Mouse (Mus musculus): Measurements from ENCODE around the gene 4930404H24Rik.

DNA sequence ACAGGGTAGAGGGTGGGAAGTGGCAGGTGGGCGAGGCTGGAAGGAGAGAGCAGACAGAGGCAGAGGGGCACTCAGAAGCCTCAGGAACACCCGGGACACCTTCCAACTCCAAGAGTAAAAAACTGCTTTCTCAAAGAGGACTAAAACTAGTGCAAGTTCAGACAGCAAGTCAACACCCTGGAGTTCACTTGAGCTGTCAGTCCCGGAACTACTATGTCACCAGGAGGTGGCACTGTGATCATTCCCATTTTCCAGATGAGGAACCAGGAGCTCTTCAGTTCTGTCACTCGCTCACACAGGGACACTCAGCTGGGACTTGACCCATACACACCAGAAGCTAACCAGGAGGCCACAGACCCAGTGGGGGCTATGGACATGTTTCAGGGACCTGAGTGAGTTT is 6.6 kb downstream of the 4930404H24Rik start:
- no peak for TF ChIP-seq HCFC1 (IDR thresholded peaks at IDR 0.05; ENCODE audit: borderline replicate concordance, insufficient read depth, low read length)
- TF ChIP-seq ZNF384 (IDR thresholded peaks at IDR 0.05; ENCODE audit: low read depth, low read length): no peak
